Mouse (Mus musculus) embryonic stem cell, embryonic (primary cell): Measurements from ENCODE around the gene Rasd1.

ENCODE experiments used
- CTCF ChIA-PET, 4 experiments: fragments of 300-600 bp in 2 of 4; fragments of 350-600 bp in 2 of 4; sonication (Branson Sonifier 250); formaldehyde crosslinking; loops; one replicate each; lab custom pipeline; 2022; ENCODE audit warnings: inconsistent platforms in 2 of 4; lab: Charles Lee
- POLR2A ChIA-PET, 4 experiments: fragments of 300-600 bp in 2 of 4; fragments of 350-600 bp in 2 of 4; sonication (Branson Sonifier 250); formaldehyde crosslinking; loops; one replicate each; lab custom pipeline; 2022; ENCODE audit warnings: antibody characterized with exemption in 4 of 4, inconsistent platforms in 1 of 4; lab: Charles Lee

Rasd1 gene

DNA sequence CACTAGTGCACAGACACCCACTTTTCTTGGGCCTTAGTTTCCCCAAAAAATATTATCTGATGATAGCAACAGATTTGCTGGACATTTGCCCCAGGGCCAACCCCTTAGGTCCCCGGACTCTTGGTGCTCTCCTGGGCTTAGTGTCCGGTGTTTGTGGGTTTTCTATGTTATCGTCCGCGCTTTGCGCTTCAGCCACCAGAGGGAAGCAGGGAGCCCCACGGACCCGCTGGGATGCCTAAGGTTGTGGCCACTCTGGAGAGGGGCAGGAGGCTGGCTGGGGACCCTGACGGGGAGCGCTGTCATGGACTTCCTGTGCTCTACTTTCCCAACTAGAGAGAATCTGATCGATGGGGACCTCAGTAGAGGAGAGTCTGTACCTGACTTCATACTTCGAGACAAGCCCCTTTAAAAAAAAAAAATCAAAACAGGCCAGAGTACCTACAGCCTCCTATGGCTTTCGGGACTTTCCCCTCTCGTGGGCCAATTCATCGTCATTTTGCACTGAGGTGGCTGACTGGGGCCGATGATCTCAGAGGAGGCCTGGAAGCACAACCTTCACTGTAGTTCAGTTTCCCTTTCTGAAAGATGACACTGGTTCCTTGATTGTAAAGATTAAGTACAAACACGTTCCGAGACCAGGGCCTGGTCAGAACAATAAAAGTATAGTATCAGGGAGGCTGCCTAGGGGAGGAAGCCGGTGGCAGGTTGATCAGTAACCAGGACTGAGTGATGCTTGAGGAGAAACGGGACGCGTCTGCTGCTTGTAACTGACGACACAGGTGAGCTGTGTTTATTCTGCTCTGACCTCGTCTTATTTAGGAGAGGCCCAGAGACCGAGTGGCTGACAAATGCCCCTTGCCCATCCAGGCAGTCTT, 720 bp upstream of the Rasd1 start:
- CTCF ChIA-PET = interaction anchor here in 3 of 4 experiments (0.5 to 1.8 kb wide), 17 partner anchors 9 to 119 kb away, joined by 3 to 9 read pairs (median 4); partner anchors contain the start of genes Med9 (in 1 of the 3) and Pemt (in 1 of the 3)
- POLR2A ChIA-PET = interaction anchor here in 3 of 4 experiments (0.5 to 4.3 kb wide), 72 partner anchors 9 to 505 kb away, joined by 3 to 48 read pairs (median 4); partner anchors contain the start of genes Cops3 (in 1 of the 3), Med9 (in 1 of the 3), Nt5m (in 1 of the 3) and Pemt (in 1 of the 3)

GRCm38 (mm10) chr11:59964163-59964758, 483 bp downstream of the Rasd1 start:
- ChIA-PET POLR2A (interaction anchor here in 3 of 4 experiments (0.5 to 4.3 kb wide), 81 partner anchors 8 to 844 kb away, joined by 3 to 48 read pairs (median 4); partner anchors contain the start of genes Cops3 (in 1 of the 3), Med9 (in 1 of the 3), Nt5m (in 1 of the 3) and Pemt (in 1 of the 3)), CTCF (interaction anchor here (0.5 to 1.8 kb wide), 27 partner anchors 10 to 589 kb away, joined by 3 to 9 read pairs (median 4); partner anchors contain the start of genes Med9 (in 1 of the 4), Pemt (in 1 of the 4), Prss38 (in 1 of the 4) and Rai1 (in 1 of the 4))

- ChIA-PET POLR2A (interaction anchor here in 3 of 4 experiments (0.6 to 4.3 kb wide), 31 partner anchors 8 to 845 kb away, joined by 3 to 48 read pairs (median 5); no protein-coding TSS in a partner anchor), CTCF (interaction anchor here (0.5 to 1.8 kb wide), 7 partner anchors 11 to 313 kb away, joined by 3 to 9 read pairs (median 3); no protein-coding TSS in a partner anchor)
These were observed 1.2 kb downstream of the Rasd1 start for GRCm38 (mm10) chr11:59963364-59964162.

- ChIA-PET CTCF (interaction anchor here in 1 of 4 experiments (1.2 kb wide), 1 partner anchor 41 kb away, joined by 3 read pairs; no protein-coding TSS in a partner anchor), POLR2A (interaction anchor here in 2 of 4 experiments (0.7 to 4.3 kb wide), 12 partner anchors 8 to 1014 kb away, joined by 3 to 48 read pairs (median 4); partner anchors contain the start of genes Med9 (in 2 of the 2) and Hist3h2ba (in 1 of the 2))
These were observed 2.2 kb downstream of the Rasd1 start for GRCm38 (mm10) chr11:59962590-59962989.

DNA sequence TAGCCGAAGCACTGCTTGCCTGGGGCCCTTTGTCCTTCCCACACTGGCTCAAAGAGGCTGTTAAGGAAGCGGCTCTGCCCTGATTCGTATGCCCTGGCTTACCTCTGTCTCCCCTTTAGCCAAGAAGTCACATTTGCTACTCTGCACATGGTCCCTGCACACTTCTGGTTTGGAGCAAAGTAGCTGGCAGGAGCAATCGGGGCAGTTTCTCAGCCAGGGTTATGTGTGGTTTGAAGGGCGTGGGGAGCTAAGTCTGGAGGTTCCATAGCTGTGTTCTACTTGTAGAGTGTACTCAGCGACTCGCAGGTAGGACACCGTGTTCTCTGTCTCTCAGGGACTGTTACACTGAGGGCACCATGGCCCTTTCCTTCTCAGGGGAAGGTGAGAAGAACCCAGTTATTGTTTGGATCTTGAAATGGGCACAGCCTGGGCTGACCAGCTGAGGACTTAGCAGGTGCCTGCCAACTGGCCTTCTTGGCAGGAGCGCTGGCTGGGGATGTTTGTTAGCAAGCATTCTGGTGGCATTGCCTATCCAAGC, 3.3 kb downstream of the Rasd1 start:
- CTCF ChIA-PET = interaction anchor here in 1 of 4 experiments (0.8 kb wide), 1 partner anchor 16 kb away, joined by 7 read pairs; no protein-coding TSS in a partner anchor
- POLR2A ChIA-PET = interaction anchor here in 3 of 4 experiments (0.8 to 3.7 kb wide), 17 partner anchors 9 to 85 kb away, joined by 3 to 16 read pairs (median 4); partner anchors contain the start of genes Med9 (in 1 of the 3) and Pemt (in 1 of the 3)

DNA sequence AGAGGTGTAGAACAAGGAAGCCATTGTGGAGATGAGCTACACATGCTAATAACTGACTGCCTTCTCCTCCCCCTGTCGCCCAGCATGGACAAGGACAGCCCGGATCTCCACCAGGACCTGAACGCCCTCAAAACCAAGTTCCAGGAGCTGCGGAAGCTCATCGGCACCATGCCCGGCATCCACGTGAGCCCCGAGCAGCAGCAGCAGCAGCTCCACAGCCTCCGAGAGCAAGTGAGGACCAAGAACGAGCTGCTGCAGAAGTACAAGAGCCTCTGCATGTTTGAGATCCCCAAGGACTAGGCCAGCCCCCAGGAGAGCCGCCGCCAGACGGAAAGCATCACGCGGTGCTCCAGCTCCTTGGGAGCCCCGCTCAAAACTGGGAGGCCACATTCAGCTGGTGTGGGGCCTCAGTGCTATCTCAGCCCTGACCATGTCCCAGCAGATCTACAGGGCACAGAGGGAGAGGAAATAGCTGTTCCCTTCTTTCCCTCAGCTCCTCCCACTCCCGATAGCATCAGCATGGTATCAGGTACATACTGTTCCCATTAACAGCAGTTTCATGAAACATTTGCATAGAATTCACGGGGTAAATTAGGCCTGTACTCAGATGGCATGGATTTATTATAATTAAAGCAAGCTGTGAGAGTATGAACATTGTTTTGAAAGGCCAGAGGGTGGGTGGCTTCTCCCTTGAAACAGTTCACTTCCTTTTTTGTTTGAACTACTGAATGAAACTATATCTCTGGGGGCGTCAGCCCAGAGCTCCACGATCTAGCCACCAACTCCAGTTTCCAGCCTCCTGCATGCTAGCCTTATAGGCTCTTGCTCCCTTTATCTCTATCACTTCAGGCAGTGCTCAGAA, 4.0 kb downstream of the Rasd1 start:
- CTCF ChIA-PET = interaction anchor here in 3 of 4 experiments (0.5 to 1.2 kb wide), 5 partner anchors 14 to 513 kb away, joined by 3 to 7 read pairs (median 5); no protein-coding TSS in a partner anchor
- POLR2A ChIA-PET = interaction anchor here in 3 of 4 experiments (0.6 to 3.7 kb wide), 27 partner anchors 8 to 577 kb away, joined by 3 to 18 read pairs (median 4); partner anchors contain the start of genes Med9 (in 2 of the 3) and Pemt (in 1 of the 3)

- POLR2A ChIA-PET = interaction anchor here in 2 of 4 experiments (0.7 to 2.4 kb wide), 23 partner anchors 9 to 578 kb away, joined by 3 to 18 read pairs (median 4); partner anchors contain the start of genes Cops3 (in 1 of the 2), Med9 (in 1 of the 2) and Nt5m (in 1 of the 2)
- CTCF ChIA-PET = no interaction called here
These were observed 5.3 kb downstream of the Rasd1 start for GRCm38 (mm10) chr11:59959453-59959852.

- ChIA-PET CTCF (interaction anchor here in 1 of 4 experiments (1.1 kb wide), 1 partner anchor 71 kb away, joined by 3 read pairs; no protein-coding TSS in a partner anchor), POLR2A (interaction anchor here (0.5 to 5.3 kb wide), 19 partner anchors 7 to 1341 kb away, joined by 3 to 48 read pairs (median 3); partner anchors contain the start of genes Rasd1 (in 3 of the 4) and Med9 (in 2 of the 4))
These were observed 8.0 kb downstream of the Rasd1 start for GRCm38 (mm10) chr11:59956749-59957148.

DNA sequence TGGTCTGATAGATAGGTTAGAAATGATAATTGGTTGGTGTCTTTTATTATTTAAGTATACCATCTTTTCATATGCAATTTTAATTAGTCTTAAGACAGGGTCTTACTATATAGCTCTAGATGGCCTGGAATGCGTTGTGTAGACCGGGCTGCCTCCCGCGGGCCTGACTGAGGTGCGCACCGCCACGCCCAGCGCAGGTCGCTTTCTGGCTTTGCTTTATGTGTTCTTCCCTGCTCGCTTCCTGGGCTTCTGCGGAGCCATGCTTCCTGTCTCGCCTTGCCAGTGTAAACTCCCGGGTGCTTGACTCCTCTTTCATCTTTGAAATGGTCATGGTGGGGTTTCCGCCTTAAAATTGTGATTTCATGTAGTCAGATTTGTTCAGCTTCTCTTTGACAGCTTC, 11.9 kb downstream of the Rasd1 start:
- CTCF ChIA-PET = interaction anchor here in 2 of 4 experiments (0.9 to 2.7 kb wide), 2 partner anchors 12 kb away, joined by 3 to 7 read pairs; partner anchors contain the start of gene Rasd1 (in 2 of the 2)
- POLR2A ChIA-PET = interaction anchor here in 3 of 4 experiments (0.6 to 5.3 kb wide), 12 partner anchors 8 to 267 kb away, joined by 3 to 48 read pairs (median 4); partner anchors contain the start of gene Rasd1 (in 1 of the 3)

GRCm38 (mm10) chr11:59948401-59948767, 16.4 kb downstream of the Rasd1 start:
- POLR2A ChIA-PET = interaction anchor here in 2 of 4 experiments (0.8 to 1.6 kb wide), 8 partner anchors 9 to 63 kb away, joined by 3 to 14 read pairs (median 4); partner anchors contain the start of gene Rasd1 (in 1 of the 2)

DNA sequence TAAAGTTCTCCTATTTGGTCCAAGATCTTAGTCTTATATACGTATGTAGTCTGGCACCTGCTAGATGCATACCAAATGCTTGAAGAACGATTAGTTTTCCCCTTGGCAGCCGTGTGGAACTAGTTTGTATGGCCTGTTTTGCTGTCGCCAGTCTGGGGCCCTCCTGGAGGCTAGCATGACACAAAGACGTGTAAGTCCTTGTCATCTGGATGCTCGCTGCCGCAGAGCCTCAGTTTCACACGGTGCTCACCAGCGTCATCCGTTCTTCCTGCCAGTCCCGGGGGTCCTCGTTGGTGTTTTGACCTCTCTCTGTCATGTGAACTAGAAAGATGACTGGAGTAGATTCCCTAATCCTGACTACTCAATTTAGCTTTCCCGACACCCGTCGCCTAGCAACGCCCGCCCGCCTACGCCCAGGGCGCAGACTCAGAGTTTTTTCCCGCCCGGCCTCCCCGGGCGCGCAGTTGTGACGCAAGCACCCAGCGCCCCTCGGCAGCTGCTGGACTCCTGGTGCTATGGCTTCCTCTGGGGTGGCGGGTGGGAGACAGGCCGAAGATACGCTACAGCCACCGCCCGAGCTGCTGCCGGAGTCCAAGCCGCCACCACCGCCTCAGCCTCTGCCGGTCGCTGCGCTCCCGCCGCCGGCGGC, 16.9 kb downstream of the Rasd1 start, which contains the start of gene Med9:
Gene Med9 (plus strand): TSS at position 455 of the 649 bp plus-strand sequence.
- POLR2A ChIA-PET = interaction anchor here in 2 of 4 experiments (0.7 to 1.6 kb wide), 9 partner anchors 9 to 62 kb away, joined by 3 to 14 read pairs (median 4); partner anchors contain the start of gene Rasd1 (in 1 of the 2)
- CTCF ChIA-PET = interaction anchor here in 1 of 4 experiments (1.1 kb wide), 1 partner anchor 17 kb away, joined by 4 read pairs; the partner anchor contains the start of gene Rasd1

More at GRCm38 (mm10) chr11:59948401-59948767, 16.4 kb downstream of the Rasd1 start:
- CTCF ChIA-PET = interaction anchor here in 1 of 4 experiments (1.1 kb wide), 1 partner anchor 16 kb away, joined by 4 read pairs; the partner anchor contains the start of gene Rasd1

DNA sequence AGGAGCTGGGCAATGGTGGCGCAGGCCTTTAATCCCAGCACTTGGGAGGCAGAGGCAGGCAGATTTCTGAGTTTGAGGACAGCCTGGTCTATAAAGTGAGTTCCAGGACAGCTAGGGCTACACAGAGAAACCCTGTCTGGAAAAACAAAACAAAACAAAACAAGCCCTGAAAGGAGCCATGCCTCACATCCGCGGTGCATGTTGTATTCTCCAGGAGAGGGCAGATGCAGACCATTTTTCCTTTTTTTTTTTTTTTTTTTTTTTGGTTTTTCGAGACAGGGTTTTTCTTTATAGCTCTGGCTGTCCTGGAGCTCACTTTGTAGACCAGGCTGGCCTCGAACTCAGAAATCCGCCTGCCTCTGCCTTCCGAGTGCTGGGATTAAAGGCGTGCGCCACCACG, 19.9 kb downstream of the Rasd1 start:
- CTCF ChIA-PET = interaction anchor here (0.6 to 0.9 kb wide), 10 partner anchors 16 to 492 kb away, joined by 3 to 9 read pairs (median 4); no protein-coding TSS in a partner anchor

GRCm38 (mm10) chr11:59941391-59941790, 23.4 kb downstream of the Rasd1 start:
- POLR2A ChIA-PET = interaction anchor here in 3 of 4 experiments (0.5 to 3.3 kb wide), 5 partner anchors 20 to 911 kb away, joined by 3 to 26 read pairs (median 3); partner anchors contain the start of gene Rasd1 (in 2 of the 3)
- CTCF ChIA-PET = interaction anchor here in 2 of 4 experiments (0.6 to 1.3 kb wide), 4 partner anchors 20 to 1188 kb away, joined by 3 to 4 read pairs (median 4); no protein-coding TSS in a partner anchor

More for the DNA sequence above, 19.9 kb downstream of the Rasd1 start:
- POLR2A ChIA-PET = interaction anchor here (0.6 to 1.0 kb wide), 7 partner anchors 12 to 57 kb away, joined by 3 to 5 read pairs (median 3); partner anchors contain the start of gene Rasd1 (in 2 of the 4)

DNA sequence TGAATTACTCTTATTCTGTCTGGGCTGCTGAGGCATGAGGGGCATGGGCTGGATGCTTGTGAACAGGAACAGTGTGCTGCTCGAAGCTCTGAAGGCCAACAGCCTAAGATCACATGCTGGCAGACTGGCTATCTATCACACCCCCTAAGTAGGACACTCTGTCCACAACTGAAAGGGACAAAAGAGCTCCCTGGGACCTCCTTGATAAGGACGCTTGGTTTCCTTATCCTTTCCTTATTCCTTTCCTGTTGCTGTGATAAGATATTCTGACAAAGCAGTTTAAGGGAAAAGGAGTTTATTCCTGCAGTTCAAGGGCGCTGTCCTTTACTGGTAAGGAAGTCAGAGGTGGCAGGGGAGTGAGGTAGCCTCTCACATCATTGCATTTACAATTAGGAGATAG, 24.1 kb downstream of the Rasd1 start:
- ChIA-PET CTCF (interaction anchor here in 1 of 4 experiments (0.9 kb wide), 1 partner anchor 148 kb away, joined by 4 read pairs; no protein-coding TSS in a partner anchor), POLR2A (interaction anchor here in 1 of 4 experiments (1.0 to 1.3 kb wide), 2 partner anchors 19 to 83 kb away, joined by 3 to 4 read pairs; no protein-coding TSS in a partner anchor)
